Mouse (Mus musculus) 3134 (cell line): Measurements from ENCODE around the gene Mthfsd.

ENCODE experiments used
- DNase-seq: peaks from one replicate; pipeline ENCODE4 v3.0.0-alpha.2; 2011; ENCODE audit warnings: low spot score; ENCODE audit not compliant: insufficient read length; ENCODE audit errors: extremely low read depth

Mthfsd gene

GRCm38 (mm10) chr8:121122368-121122767 lies 14.2 kb upstream of the Mthfsd start:
- no peak for DNase-seq

GRCm38 (mm10) chr8:121121704-121122103 lies 13.5 kb upstream of the Mthfsd start:
- DNase-seq, result no peak

GRCm38 (mm10) chr8:121120456-121121419 lies 12.5 kb upstream of the Mthfsd start:
- DNase-seq, result no peak

- DNase-seq, result no peak
These were observed 11.7 kb upstream of the Mthfsd start for GRCm38 (mm10) chr8:121119635-121120455.

- DNase-seq, result no peak
These were observed 10.6 kb upstream of the Mthfsd start for GRCm38 (mm10) chr8:121118634-121119420.

- no peak for DNase-seq
These were observed 9.7 kb upstream of the Mthfsd start for GRCm38 (mm10) chr8:121117906-121118305.

- DNase-seq, result no peak
These were observed 9.0 kb upstream of the Mthfsd start for GRCm38 (mm10) chr8:121117186-121117651.

- no peak for DNase-seq
These were observed 8.5 kb upstream of the Mthfsd start for GRCm38 (mm10) chr8:121116591-121117185.

GRCm38 (mm10) chr8:121115948-121116347 lies 7.8 kb upstream of the Mthfsd start, which contains the start of gene Foxc2:
TSS of gene Foxc2 (plus strand) at chr8:121116171.
- no peak for DNase-seq

GRCm38 (mm10) chr8:121115136-121115535 lies 6.9 kb upstream of the Mthfsd start:
- DNase-seq, result no peak

- peak; percentile 83 for DNase-seq
These were observed 5.1 kb upstream of the Mthfsd start for GRCm38 (mm10) chr8:121113261-121113660.

GRCm38 (mm10) chr8:121111145-121111907 lies 3.1 kb upstream of the Mthfsd start:
- DNase-seq, result no peak

- DNase-seq, result no peak
These were observed 465 bp upstream of the Mthfsd start for GRCm38 (mm10) chr8:121108657-121109056.

- peak; percentile 47 for DNase-seq
These were observed 4.0 kb downstream of the Mthfsd start for GRCm38 (mm10) chr8:121104049-121104818.

- DNase-seq, result no peak
These were observed 14.7 kb downstream of the Mthfsd start for GRCm38 (mm10) chr8:121093496-121093895.

- peak; percentile 57 for DNase-seq
These were observed 15.6 kb downstream of the Mthfsd start for GRCm38 (mm10) chr8:121092627-121093026.

GRCm38 (mm10) chr8:121092141-121092540 lies 16.1 kb downstream of the Mthfsd start:
- DNase-seq, result no peak

GRCm38 (mm10) chr8:121090716-121091115 lies 17.5 kb downstream of the Mthfsd start:
- peak; percentile 48 for DNase-seq
